Mouse (Mus musculus): Measurements from ENCODE around the gene Atp5f1.

GRCm38 (mm10) chr3:105931095-105931494 is 28.8 kb downstream of the Atp5f1 start:
- no peak for TF ChIP-seq CTCF (IDR thresholded peaks at IDR 0.05; ENCODE audit: insufficient read depth, low read depth, low read length)
- no peak for TF ChIP-seq POLR2A (IDR thresholded peaks at IDR 0.05; ENCODE audit: insufficient read depth, low read depth, low read length)
